Mouse (Mus musculus) gastrocnemius, postnatal 10 days (tissue): ENCODE results near the gene Grifin. TPM values are rescaled to one million over a fixed set of nuclear protein-coding genes. Genes with fewer than 3 reads are reported as not detected.

Source experiments
- DNase-seq: peaks from one replicate; pipeline ENCODE4 v3.0.0; 2021; ENCODE audit warnings: mixed read lengths
- long read RNA-seq, 2 experiments: library from polyadenylated mRNA; stranded (forward); transcript quantifications; one replicate each; pipeline ENCODE4 v2.0.0; 2021
- total RNA-seq, 2 experiments: library from RNA; stranded (reverse); gene quantifications; 2 replicates each; pipeline ENCODE4 v1.2.3; 2021

Gene Grifin
- total RNA-seq: not detected
- long read RNA-seq, experiment 1: 0 reads
- long read RNA-seq, experiment 2: 0 reads

DNA sequence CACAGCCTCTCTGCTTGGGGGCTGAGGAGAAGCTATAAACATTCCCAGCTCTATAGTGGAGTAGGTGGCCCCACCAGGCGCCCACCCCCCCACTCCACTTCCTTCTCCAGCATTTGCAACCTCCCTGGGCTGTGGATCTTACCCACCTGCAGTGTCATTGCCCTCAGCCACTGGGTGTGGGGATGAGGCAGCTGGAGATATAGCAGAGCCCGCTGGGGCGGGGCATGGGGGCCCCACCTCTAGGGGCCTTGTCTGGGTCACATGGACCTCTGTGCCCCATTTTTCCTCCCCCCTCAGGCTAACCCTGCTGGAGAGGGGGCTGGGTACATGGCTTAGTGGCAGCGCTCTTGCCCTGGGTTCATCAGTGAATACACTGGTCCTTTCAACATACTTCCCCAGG, at the start of gene Grifin:
Gene Grifin (minus strand): TSS at position 176 of the 400 bp plus-strand sequence.
- no peak for DNase-seq

DNA sequence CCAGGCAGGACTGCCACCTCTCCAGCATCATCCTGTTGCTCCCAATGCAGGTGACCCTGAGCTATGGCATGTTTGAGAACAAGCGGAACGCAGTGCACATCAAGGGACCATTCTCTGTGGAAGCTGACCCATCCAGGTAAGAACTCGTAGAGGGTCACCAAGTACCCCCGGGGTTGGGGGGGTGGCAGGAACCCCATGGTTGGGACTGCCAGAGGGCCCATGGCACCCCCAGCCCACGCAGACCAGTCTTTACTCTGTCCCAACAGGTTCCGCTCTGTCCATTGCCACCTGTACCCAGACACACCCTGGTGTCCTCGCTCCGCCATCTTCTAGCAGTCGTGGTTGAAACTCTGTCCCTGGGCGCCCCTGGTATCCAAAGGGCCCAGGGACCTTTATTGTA, 49.3 kb upstream of the Grifin start:
- no peak for DNase-seq

DNA sequence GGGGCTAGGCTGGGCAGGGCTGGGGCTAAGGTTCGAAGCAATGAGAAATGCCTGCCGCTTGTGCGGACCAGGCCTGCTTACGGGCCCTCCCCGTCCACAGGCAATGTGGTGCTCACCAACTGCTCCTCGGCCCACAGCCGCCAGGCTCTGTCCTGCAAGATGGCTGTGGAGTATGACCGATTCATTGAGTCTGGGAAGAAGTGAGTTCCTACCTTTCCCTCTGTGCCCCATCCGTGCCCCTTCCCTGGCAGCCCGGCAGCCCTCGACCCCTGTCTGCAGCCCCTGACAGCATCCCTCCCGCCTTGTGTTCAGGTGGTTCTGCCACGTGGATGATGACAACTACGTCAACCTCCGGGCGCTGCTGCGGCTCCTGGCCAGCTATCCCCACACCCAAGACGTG, 47.3 kb upstream of the Grifin start:
- no peak for DNase-seq

DNA sequence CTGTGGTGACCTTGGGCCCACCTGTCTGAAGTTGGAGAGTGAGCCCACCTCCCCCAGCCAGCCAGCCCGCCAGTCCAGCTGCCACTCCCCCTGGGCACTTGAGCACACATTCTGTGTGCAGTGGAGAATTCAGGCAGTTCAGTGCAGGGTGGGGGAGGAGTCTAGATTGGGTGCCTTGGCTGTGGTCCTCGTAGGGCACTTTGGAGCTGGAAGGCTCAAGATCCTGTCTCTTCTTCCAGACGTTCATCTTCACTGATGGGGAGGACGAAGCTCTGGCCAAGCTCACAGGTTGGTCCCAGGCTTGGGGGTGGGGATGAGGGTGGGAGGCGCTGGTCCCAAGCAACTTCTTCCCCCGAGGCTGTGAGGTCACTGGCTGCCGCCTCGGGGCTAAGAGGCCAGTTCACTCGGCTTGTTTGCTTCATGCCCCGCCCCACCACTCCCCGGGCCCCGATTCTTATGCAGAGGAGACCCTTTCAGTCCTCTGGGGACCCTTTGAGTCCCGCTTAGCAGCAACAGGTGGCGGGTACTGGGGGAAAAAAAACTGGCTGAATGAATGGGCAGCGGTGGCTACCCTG, 46.8 kb upstream of the Grifin start:
- no peak for DNase-seq

DNA sequence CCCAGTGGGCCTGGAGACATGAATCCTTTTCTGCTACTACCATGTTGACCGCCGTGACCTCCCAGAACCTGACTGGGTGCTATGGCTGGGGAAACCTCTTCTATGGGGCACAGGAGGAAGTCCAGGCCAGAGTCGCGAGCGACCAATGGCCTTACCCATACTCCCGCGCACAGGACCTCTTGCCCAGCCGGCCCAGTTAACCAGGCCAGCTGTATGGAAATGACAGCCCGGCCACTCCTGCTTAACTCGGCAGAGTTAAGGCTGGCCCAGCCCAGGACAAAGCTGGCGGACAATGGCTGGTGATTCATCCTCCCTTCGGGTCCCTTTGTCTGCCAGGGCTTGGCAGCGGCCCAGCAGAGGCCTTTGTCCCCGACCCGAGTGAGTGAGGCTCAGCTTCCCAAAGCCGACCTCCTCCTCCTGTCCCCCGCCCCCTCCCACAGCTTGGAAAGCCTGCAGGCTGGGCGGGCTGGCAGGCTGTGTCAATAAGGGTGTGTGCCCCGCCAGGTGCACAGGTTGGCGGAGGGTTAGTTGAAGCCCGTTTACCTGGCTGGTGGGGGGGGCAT, 46.2 kb upstream of the Grifin start:
- DNase-seq: peak; percentile 84

DNA sequence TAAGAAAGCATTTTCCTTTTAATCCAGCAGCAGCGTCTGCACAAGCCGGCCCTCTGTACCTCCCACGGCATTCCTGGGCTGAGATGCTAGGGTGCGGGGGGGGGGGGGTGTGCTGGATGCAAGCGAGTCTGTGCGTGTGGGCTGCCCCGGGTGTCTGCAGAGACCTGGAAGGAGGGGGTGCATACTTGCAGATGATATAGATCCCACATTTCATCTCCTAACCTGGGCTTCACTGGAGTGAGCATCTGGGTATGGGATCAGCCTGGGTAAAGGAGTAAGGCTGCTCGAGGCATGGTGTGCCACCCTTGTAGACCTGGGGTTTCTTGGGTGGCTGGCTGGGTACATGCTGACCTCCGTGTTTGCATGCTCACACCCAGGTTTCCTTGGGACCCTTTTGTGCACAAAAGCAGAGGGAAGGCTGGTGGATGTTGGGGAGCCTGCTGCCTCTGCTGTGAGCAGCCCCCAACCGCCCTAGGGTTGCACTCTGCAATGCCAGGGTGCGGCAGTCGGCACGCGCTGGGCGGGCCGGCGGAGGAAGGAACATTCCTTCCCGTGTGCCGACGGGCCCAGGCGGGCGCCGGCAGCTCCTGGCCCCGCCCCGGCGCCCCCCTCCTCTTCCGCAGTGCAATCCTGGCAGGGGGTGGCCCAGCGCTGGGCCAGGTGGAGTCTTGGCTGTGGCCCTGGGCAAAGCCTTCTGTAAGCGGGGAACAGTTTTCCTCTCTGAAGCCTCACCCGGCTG, 45.6 kb upstream of the Grifin start:
- peak; percentile 49 for DNase-seq

DNA sequence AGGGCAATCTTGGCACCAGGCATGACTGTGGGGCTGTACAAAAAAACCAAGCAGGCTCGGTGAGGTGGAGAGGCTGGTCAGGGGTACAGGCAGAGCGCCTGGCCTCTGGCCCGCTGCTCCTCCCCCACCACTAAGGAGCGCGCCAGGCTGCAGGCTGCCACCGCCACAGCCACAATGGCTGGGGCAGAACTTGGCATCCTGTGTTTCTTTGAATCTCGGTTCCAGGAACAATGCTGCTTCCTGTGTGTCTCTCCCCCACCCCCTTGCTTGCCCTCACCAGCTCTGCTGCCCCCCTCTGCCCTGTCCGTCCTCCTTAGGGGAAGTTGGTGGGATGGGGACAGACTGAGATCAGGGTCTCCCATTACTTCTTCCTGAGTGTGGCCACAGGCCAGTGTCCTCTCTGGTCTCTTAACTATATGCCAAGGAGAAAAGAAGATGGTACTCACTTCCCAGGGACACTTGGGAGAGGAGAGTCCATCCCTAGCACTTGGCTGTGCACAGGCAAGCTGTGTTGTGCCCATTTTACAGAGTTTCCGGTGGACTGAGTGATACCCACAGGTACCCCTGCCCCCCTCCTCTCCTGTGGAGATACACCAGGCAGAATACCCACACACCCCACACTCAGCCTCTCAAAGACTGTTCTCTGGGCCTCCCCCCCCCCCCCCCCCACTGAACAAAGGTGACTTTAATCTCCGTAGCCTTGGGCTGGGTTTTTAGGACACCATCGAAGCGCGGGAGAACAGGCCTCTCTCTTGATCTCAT, 44.8 kb upstream of the Grifin start:
- DNase-seq: no peak

DNA sequence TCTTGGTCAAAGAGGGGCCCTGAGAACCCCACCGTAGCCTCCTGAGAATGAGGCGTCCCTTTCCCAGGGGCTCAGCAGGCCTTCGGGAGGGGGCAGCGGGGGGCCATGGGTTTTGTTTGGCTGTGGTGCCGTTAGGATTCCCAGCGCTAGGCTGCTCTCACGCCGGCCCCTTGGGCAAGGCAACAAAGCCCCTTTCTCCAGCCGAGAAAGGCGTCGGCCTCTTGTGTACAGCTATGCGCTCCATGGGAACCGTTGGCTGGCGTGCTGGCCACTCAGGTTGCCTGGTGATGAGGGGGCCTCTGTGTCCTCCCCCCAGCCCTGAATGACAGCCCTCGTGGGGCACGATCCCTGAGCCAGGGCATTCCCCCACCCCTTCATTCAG, 43.8 kb upstream of the Grifin start:
- DNase-seq: no peak

DNA sequence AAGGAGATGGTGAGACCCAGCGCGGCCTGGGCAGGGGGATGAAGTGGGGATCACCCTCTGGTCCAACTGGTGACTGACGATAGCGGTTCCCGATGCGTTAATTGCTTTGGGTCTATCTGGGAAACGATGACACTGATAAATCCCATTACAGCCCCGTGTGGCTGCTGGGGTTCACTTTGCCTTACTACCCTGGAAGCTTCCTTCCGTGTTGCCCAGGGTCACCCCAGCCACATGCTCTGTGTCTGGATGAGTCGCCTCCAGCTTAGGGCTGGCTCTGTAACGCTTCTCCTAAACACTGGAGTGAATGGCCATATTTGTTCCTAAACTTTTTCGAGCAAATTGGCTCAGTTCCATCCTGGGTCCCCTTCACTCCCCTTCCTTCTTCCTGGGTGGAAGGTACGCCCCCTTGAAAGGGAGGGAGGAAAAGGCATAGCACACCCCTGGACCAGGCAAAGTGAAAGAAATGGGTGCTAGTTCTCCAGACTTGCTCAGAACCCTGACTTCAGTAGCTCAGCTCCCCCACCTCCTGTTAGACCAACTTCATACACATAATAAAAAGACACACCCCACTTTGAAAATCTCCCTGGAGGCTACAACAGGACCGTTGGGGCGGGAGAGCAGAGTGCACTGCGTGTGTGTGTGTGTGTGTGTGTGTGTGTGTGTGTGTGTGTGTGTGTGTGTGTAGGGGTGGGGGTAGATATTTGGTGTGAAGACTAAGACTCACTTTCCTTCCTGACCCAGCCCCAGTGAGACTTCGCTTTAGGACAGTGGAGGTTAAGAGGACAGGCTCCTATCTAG, 43.2 kb upstream of the Grifin start:
- no peak for DNase-seq

DNA sequence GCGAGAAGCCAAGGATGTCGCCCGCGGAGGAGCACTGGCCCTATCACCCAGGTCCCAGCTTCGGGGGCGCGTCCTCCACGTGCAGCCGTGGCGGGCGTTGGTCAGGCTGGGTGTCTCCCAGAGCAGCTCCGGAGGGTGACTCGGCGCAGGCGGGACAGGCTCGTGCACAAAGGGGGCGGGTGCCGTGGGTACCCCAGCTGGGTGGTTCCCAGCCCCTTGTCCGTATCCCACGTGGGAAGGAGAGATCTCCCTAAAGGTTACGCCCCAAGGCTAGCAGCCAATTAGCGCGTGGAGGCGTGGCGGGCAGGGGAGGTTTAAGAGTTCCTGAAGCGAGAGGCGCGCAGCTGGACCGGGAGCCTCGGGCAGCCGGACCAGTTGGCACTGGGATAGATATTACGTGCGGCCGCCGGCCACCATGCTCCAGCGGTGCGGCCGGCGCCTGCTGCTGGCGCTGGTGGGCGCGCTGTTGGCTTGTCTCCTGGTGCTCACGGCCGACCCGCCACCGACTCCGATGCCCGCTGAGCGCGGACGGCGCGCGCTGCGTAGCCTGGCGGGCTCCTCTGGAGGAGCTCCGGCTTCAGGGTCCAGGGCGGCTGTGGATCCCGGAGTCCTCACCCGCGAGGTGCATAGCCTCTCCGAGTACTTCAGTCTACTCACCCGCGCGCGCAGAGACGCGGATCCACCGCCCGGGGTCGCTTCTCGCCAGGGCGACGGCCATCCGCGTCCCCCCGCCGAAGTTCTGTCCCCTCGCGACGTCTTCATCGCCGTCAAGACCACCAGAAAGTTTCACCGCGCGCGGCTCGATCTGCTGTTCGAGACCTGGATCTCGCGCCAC, 42.3 kb upstream of the Grifin start, which contains the start of gene Lfng:
Gene Lfng (plus strand): TSS at position 320 of the 835 bp plus-strand sequence.
- DNase-seq: peak; percentile 86

DNA sequence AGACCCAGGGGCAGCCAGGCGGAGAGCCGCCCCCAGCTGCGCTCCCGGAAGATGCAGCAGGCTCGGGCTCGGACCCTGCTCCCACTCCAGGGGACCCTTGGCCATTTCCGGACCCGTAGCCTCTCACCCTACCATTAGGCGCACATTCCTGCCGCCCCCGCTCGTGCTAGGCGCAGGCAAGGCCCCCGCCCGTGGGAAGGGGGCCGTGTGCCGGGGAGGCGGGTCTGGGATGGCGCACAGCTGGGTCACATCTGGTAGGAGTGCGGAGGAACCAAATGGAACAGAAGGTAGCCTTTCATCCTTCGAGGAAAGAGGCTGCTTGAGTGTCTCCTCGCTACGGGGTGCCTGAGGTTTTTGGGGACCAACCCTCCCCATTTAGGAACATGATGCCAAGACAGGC, 41.5 kb upstream of the Grifin start:
- DNase-seq: no peak

DNA sequence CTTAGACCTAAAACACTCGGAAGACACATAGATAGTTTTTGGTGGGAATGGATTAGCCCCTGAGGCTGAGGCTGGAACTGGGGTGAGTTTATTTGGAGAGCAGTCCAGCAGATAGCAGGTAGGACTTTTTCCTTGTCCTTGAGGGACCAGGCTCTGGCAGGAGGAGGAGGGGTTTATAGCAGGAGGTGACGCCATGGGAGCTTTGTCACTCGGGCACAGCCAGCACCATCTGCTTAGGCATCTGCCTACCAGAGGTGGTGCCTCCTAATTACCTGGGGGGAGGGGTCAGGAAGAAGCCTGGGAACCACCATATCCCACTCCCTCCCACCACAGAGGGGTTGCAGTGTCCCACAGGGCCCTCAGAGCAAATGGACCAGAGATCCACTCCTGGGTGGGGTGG, 40.4 kb upstream of the Grifin start:
- DNase-seq: no peak

DNA sequence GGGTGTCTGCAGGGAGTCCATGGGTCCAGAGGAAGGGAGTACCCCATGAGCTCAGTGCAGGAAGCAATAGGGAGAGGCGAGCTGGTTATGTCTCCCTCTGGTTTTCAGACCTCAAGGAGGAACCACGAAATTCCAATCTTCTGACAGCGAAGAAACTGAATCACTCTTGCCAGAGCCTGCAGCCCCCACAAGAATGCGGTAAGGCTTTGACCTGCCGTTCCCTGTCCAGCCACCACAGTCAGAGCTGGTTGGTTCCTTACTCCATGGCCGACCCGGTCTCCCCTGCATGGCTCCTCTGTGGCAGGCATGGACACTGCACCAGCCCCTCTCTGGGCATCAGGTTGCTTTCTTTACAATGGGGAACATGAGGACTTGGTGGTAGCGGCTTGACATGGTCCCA, 39.5 kb upstream of the Grifin start:
- no peak for DNase-seq

DNA sequence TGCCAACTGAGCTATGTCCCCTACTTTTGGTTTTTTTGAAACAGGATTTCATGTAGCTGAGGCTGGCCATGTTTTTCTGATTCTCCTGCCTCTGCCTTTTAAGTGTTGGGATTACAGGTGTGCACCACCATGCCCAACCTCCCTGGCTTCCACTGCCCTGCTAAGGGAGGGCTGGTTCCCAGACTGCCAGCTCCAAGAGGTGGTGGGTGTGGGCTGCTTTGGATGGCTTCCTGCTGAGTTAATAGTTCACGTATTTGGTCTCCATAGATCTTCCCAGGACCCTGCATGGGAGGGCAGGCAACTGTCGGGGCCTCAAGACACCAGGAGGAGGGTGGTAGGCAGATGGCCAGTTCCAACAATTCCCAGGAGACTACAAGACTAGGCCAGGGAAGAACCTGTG, 37.7 kb upstream of the Grifin start:
- DNase-seq: no peak

DNA sequence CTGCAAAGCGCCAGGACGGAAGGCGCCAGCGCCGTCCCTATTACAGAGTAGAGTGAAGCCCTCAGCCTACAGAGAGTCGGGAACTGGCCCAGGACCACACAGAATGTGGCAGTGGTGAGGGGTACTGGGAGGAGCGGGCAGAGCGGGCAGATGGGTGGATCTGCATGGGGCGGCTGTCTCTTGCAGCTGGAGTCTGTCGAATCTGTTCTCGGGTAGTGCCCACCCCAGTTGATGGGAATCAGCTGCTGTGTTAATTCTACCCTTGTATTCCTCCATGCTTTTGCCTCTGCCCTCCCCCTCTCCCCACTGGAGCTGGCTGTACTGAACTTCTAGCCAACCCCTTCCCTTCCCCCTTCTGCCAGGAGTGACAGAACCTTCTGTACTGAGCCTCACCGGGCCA, 36.8 kb upstream of the Grifin start:
- DNase-seq: no peak

DNA sequence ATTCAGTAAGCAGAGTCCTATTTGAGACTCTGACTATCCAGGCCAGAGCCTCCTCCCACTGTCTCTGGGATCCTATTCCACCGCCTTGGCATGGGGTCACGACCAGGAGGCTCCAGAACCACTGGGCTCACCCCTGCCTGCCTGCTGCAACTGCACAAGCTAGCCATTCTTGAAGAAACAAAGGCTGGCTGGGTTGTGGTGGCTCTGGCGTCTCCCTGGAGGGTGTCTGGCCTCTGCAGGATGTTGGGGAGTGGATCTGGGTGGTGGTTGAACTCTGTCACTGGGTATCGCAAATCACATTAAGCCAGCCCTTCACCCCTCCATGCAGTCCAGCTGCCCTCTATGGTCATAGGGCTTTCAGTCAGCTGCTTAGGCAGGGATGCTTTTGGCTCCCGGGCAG, 35.1 kb upstream of the Grifin start:
- DNase-seq: no peak

DNA sequence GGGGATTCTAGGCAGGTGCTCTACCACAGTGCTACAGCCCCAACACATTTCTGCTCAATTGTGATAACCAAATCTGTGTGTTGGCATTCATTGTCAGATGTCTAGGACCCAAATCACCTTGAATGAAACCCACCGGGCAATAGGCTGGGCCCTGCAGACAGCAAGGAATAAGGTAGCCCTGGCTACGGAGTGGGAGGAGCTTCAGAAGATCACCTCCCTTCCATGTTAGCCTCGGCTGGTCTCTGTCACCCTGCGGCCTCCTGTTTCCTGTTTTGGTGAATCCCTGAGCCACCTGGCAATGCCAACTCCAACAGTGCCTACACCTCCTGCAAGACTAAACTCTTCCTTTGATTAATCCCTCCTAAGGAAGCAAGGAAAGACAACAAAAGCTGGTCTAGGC, 32.9 kb upstream of the Grifin start:
- no peak for DNase-seq

DNA sequence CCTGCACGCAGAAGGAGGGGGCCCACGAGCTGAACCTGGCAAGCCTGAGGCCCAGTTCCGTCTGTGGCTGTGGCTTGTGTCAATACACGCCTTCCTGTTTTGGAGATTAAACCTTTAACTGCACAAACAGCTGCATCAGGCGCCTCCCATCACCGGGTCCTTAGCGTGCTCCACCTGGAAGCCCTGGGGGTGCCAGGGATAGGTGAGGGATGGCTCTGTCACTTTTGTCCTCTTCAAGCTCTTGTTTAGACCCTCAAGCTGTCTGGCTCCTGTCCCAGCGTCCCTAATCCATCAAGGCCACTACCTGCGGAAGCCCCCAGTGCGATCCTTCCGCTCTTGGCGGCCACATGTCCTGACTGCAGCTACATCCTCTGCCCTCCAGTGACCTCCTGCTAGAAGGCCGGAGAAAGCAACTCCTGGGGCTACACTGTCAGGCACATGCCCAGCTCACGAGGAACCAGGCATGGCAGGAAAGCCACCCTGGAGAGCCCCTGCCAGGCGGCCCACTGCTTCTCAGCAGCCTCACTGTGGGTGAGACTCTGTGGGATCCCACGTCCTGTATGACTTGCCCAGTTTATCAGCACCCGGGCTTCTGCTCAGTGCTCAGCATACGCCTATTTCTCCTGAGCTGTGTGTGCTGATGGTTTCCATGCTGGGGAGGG, 32.2 kb upstream of the Grifin start:
- no peak for DNase-seq

DNA sequence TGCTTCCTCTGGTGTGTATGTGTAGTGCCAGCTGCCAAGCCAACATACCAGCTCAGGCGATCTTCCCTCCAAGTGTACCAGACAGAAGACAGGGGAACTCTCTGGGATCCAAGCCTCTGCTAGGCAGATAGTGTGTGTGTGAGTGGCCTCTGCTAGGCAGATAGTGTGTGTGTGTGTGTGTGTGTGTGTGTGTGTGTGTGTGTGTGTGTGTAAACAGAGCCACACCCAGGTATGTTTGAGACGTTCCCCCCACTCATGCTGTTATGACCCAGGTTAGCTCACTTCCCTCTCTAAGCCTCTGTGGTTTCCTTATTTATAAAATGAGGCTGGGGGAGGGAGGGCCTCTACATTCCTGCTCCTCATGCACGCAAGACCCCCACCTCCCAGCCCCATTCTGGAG, 31.6 kb upstream of the Grifin start:
- DNase-seq: no peak

DNA sequence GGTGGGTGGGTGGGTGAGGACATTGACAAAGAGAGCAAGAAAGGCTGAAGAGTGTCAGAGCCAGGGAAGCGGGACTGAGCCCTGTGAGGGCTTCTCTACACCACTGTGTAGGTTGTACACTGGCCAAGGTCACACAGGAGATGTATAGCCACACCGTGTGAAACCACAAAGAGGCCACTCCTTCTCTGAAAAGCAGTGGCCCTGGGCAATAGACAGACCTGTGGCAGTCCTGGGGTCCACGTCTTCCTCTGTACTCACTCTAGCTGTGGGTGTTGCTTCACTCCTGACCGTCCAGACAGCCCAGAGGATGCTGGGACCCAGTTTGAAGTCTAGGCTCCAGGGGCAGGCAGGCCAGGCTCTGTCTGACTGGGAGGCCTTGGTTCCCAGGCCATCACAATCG, 30.0 kb upstream of the Grifin start:
- DNase-seq: no peak
